Mouse (Mus musculus) c-Kit-positive CD71-positive TER-119-negative erythroid progenitor cells, embryonic 14.5 days (primary cell): ENCODE results near the gene Kctd3.
"Not testable (repeated sequence)": the region's sequence is repeated elsewhere in the genome, so short reads cannot be mapped to it uniquely, and the experiment has no call there.

Experiments
- DNase-seq: peaks from one replicate; pipeline ENCODE4 v3.0.0-alpha.2; 2013; ENCODE audit warnings: low read depth

The Kctd3 gene

DNA sequence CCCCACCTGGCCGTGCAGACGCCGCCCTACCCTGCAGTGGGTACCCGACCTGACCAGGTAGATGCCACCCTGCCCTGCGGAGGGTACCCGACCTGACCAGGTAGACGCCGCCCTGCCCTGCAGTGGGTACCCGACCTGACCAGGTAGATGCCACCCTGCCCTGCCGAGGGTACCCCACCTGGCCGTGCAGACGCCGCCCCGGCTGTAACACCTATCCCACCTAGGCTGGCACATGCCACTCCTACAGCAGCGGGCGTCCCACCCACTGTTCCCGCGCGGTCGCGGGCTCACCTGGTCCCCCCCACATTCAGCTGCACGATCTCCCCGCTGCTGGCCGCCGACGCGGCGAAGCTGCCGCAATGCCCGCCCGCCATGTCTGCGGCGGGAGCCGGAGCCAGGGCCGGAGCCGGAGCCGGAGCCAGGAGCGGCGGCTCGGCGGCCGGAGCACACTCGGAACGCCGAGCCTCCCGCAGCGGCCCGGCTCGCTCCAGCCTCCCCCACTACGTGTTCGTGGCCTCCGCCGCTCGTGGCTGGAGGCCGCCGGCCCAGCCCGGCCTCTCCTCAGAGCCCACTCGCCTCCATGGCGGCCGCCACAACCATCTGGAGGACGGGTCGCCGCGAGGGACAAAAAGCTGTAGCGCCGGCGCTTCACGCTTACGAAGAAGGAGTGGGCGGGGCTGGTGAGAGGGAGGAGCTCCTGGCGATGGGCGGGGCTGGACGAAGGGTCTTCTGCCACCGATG, at the start of gene Kctd3:
Gene Kctd3 (minus strand): TSS at position 603 of the 741 bp plus-strand sequence.
- peak; percentile 78 for DNase-seq

DNA sequence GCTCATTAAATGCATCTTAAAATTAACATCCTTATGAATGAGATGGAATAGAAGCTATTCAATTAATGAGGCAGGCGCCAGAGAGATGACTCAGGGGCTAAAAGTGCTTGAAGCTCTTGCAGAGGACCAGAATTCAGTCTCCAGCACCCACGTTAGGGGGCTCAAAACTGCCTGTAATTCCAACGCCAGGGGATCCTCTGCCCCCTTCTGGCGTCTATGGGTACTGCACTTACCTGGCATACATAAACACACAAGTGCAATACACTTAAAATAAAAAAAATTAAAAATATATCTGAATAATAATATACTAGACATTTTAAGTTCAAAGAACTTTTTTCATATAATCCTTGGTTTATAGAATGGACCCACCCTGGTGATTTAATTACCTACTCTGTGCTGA, 49.8 kb upstream of the Kctd3 start:
- no peak for DNase-seq

DNA sequence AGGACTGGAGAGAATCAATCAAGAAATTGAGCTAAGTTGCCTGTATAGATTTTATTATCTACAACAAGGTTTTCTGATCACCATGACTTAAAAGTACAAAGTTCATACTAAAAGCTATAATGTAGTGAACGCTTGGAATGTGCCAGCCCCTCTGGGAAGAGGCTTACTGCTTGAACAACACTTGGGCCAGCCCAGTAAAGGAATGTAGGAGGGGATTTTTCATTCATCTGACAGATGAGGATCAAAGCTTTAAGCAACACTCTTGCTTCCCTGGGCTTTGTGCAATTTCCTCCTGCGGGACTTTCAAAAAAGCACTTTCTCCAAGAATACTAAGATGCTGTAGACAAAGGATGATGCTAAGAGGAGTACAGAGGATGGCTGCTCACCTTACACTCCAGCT, 48.3 kb upstream of the Kctd3 start:
- DNase-seq = no peak

- DNase-seq = no peak
These were observed 47.4 kb upstream of the Kctd3 start for GRCm38 (mm10) chr1:189054941-189055551.

GRCm38 (mm10) chr1:189054191-189054590, 46.5 kb upstream of the Kctd3 start:
- DNase-seq = no peak

- no peak for DNase-seq
These were observed 44.5 kb upstream of the Kctd3 start for GRCm38 (mm10) chr1:189052189-189052588.

GRCm38 (mm10) chr1:189050122-189050521, 42.5 kb upstream of the Kctd3 start:
- DNase-seq = no peak

- no peak for DNase-seq
These were observed 40.7 kb upstream of the Kctd3 start for GRCm38 (mm10) chr1:189048331-189048730.

DNA sequence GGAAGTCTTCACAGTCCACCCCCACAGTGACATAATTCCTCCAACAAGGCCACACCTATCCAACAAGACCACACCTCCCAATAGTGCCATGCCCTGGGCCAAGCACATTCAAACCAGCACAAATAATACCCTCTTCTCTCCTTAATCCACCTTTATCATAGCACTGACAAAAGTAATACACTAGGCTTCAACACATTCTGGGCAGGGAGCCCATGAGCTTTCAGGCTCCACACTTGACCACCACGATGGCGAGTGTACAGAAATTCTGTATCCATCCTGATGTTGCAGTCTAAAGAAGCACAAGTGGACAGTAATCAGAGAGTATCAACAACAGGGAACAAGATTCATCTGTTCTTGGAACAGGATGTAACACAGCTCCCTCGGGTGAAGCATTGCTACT, 40.3 kb upstream of the Kctd3 start:
- no peak for DNase-seq

GRCm38 (mm10) chr1:189046831-189047230, 39.2 kb upstream of the Kctd3 start:
- DNase-seq = no peak

GRCm38 (mm10) chr1:189046301-189046700, 38.7 kb upstream of the Kctd3 start:
- DNase-seq = no peak

DNA sequence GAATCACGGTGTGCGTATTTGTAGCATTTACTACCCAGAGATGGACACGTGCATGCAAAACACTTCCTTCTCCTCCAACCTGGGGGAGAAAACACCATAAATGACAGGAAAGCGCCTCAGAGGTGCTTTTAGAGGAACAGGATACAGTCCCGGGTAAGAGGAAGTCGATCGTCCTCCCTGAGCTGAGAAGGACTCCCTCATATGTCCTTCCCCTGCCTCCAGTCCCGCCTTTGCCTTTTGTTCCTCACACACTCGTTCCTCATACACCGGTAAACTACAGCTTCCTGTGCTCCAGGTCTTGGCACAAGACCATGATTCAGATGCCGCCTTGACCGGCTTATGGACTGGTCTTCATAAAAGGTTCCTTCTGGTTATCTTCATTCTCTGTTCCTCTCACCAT, 33.6 kb upstream of the Kctd3 start:
- no peak for DNase-seq

- DNase-seq = no peak
These were observed 31.7 kb upstream of the Kctd3 start for GRCm38 (mm10) chr1:189039348-189039747.

DNA sequence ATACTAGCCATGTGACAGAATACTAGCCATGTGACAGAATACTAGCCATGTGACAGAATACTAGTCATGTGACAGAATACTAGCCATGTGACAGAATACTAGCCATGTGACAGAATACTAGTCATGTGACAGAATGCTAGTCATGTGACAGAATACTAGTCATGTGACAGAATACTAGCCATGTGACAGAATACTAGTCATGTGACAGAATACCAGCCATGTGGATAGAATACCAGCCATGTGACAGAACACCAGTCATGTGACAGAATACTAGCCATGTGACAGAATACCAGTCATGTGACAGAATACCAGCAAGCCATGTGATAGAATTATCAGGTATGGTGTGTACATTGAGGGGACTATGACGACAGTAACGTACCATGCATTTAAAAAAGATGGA, 25.2 kb upstream of the Kctd3 start:
- DNase-seq = not testable (repeated sequence)

- DNase-seq = no peak
These were observed 23.3 kb upstream of the Kctd3 start for GRCm38 (mm10) chr1:189030975-189031374.

- DNase-seq = no peak
These were observed 20.6 kb upstream of the Kctd3 start for GRCm38 (mm10) chr1:189028267-189028666.

GRCm38 (mm10) chr1:189026885-189027284, 19.2 kb upstream of the Kctd3 start:
- DNase-seq = no peak

GRCm38 (mm10) chr1:189023701-189024080, 16.1 kb upstream of the Kctd3 start:
- no peak for DNase-seq

DNA sequence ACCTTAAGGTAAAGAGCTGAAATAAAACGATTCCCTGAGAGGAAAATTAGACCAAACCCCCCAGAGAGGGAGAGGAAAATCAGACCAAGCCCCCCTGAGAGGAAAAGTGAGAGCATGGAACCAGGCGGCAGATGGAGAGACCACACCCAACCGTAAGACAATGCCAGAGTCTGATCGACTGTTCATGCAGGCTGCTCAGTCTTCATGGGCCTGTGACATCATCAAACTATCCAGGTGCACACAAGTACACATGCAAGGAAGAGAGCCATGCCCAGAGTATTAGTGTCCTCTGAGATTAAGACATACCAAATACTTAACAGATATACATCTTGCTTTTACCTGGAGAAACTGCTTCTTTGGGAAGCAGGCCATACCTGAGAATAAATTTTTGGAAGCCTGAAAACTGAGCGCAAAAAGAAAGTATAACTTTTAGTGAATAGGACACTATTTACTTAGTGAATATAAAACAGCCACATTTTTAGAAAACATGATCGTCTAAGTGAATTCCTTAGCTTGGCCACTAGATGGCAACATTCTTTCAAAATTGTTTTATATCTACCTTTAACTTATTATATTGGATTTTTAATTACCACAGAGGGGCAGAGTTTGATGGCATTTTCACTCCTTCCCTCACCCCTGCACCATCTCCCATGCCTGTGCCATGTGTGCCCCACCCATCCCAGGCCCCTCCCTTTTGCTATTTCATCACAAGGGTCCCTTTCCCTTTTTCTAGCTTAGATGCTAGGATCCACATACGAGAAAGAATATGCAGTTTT, 15.5 kb upstream of the Kctd3 start:
- no peak for DNase-seq

GRCm38 (mm10) chr1:189015372-189015771, 7.7 kb upstream of the Kctd3 start:
- DNase-seq = no peak

DNA sequence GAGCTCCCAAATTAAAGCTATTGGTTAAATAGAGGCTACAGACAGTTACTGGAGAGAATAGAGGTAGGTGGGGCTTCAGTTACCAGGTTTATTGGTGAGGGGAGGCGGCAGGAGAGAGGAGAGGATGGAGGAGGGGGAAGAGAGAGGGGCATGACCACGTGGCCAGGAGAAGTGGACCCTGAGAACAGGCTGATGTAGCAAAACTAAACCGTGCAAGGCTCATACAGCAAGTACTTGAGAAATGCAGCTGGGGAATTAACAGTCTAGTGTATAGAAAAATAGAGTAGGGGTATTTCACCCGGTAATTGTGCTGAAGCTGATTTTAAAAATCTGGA, 5.9 kb upstream of the Kctd3 start:
- no peak for DNase-seq

DNA sequence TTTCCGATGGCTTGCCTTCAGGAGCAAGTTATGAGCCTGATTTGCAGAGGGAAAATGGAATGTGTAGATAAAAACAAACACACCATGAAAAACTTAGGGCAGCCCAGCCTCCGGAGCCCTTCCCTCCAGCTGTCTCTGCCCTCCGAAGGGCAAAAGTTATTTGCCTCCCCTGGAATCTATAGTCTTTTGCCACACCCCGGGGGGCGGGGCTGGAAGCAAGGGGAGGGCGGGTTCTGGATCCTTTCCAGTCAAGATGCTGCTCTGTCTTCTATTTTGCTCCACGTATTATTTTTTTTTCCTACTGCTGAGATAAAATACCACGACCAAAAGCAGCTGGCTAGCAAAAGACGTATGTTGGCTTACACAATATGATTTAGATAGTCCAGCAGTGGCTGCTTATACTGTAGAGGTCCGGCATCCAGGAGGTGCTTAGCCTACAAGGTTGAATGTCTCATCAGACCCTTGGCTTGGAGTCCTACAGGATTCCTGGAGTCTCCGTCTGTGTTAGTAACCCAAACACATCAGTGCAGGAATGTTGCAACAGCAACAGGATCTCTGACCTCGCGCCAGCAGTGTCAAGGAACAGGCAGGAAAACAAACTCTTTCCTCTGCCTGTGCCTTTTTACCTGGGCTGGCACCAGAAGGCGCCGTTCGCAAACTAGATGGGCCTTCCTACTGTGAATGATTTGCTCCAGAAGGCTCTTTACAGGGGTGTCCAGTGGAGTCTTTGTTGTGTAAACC, 5.4 kb upstream of the Kctd3 start:
- DNase-seq = no peak

GRCm38 (mm10) chr1:189010671-189011070, 3.0 kb upstream of the Kctd3 start:
- no peak for DNase-seq
